Mouse (Mus musculus) forebrain, embryonic 11.5 days (tissue): ENCODE results near the gene Hcar2. TPM values are rescaled to one million over a fixed set of nuclear protein-coding genes. Genes with fewer than 3 reads are reported as not detected.

Experiments
- ATAC-seq: fragments of 200-750 bp; cut with Nextera tagmentation; replicated peaks from 2 replicates; pipeline ENCODE4 v1.8.0; 2017; ENCODE audit warnings: moderate TSS enrichment; ENCODE audit not compliant: low FRiP score
- DNase-seq: peaks from one replicate; pipeline ENCODE4 v3.0.0-alpha.2; 2017; ENCODE audit warnings: low spot score
- H3K27ac ChIP-seq: fragments of 300-500 bp; sonication (generic); 2 replicates; pipeline ENCODE4 v1.5.1; 2014; ENCODE audit warnings: low read depth, low read length
- H3K27me3 ChIP-seq: fragments of 300-500 bp; sonication (generic); 2 replicates; pipeline ENCODE4 v1.6.1; 2014; ENCODE audit warnings: mild to moderate bottlenecking, low read length, mixed read lengths; ENCODE audit not compliant: control insufficient read depth, insufficient read depth
- H3K36me3 ChIP-seq: fragments of 300-500 bp; sonication (generic); 2 replicates; pipeline ENCODE4 v1.6.1; 2014; ENCODE audit warnings: mild to moderate bottlenecking, low read length, moderate library complexity, mixed read lengths; ENCODE audit not compliant: control insufficient read depth, insufficient read depth
- H3K4me1 ChIP-seq: fragments of 300-500 bp; sonication (generic); replicated peaks from 2 replicates; pipeline ENCODE4 v1.6.1; 2014; ENCODE audit warnings: low read length, mixed read lengths; ENCODE audit not compliant: control insufficient read depth, insufficient read depth
- H3K4me2 ChIP-seq: fragments of 300-500 bp; sonication (generic); 2 replicates; pipeline ENCODE4 v1.6.1; 2014; ENCODE audit warnings: low read depth, mild to moderate bottlenecking, low read length, moderate library complexity, mixed read lengths; ENCODE audit not compliant: severe bottlenecking
- H3K4me3 ChIP-seq: fragments of 300-500 bp; sonication (generic); 2 replicates; pipeline ENCODE4 v1.5.1; 2014; ENCODE audit warnings: low read depth, low read length
- H3K9ac ChIP-seq: fragments of 300-500 bp; sonication (generic); 2 replicates; pipeline ENCODE4 v1.6.1; 2014; ENCODE audit warnings: low read length
- H3K9me3 ChIP-seq: fragments of 300-500 bp; sonication (generic); 2 replicates; pipeline ENCODE4 v1.6.1; 2016; ENCODE audit warnings: low read length, mixed read lengths; ENCODE audit not compliant: control insufficient read depth
- WGBS: fragments of 180-500 bp; shearing (Covaris S2); extraction: QIAGEN DNeasy Blood & Tissue Kit; methylation state at CpG from one replicate; pipeline ENCODE4 v1.1.7; 2014; 5-methylcytosine and 5-hydroxymethylcytosine counted together
- polyA plus RNA-seq: library from polyadenylated mRNA; unstranded; fragments of >200 nt; fragmentation: Nextera tagmentation; extraction: Ambion mirVana; gene quantifications from 2 replicates; pipeline ENCODE4 v1.2.1, GENCODE M21; 2014

Hcar2 gene
- polyA plus RNA-seq, 1 experiment from 2014 or later, result not detected

GRCm38 (mm10) chr5:123878056-123878455, 12.8 kb upstream of the Hcar2 start:
- Histone ChIP-seq H3K9me3 (no peaks in the 10 kb centered on the region), H3K36me3 (no peaks in the 10 kb centered on the region), H3K27me3 (no peaks in the 10 kb centered on the region), H3K27ac (no peak overlapping the region), H3K4me2 (no peak overlapping the region), H3K4me1 (no peaks in the 10 kb centered on the region), H3K4me3 (no peak overlapping the region), H3K9ac (no peak overlapping the region)
- no peak for DNase-seq
- 67% methylated on average over 14 of the region's 14 CpGs for WGBS
- ATAC-seq, result no peak

- Histone ChIP-seq H3K36me3 (no peaks in the 10 kb centered on the region), H3K27ac (no peak overlapping the region), H3K27me3 (no peaks in the 10 kb centered on the region), H3K9me3 (no peaks in the 10 kb centered on the region), H3K4me2 (no peak overlapping the region), H3K4me3 (no peak overlapping the region), H3K4me1 (no peaks in the 10 kb centered on the region), H3K9ac (no peak overlapping the region)
- 94% methylated on average over 5 of the region's 5 CpGs for WGBS
- no peak for DNase-seq
- no peak for ATAC-seq
These were observed 8.9 kb upstream of the Hcar2 start for GRCm38 (mm10) chr5:123874177-123874576.

GRCm38 (mm10) chr5:123869615-123870014, 4.3 kb upstream of the Hcar2 start:
- H3K9ac ChIP-seq, result no peak overlapping the region
- no peaks in the 10 kb centered on the region for H3K27me3 ChIP-seq
- no peak overlapping the region for H3K4me2 ChIP-seq
- ATAC-seq (no peak), DNase-seq (peak; percentile 1)
- no peaks in the 10 kb centered on the region for H3K36me3 ChIP-seq
- H3K4me3 ChIP-seq, result no peak overlapping the region
- H3K4me1 ChIP-seq, result no peaks in the 10 kb centered on the region
- WGBS, result 76% methylated on average over 4 of the region's 4 CpGs
- no peaks in the 10 kb centered on the region for H3K9me3 ChIP-seq
- H3K27ac ChIP-seq, result no peak overlapping the region

DNA sequence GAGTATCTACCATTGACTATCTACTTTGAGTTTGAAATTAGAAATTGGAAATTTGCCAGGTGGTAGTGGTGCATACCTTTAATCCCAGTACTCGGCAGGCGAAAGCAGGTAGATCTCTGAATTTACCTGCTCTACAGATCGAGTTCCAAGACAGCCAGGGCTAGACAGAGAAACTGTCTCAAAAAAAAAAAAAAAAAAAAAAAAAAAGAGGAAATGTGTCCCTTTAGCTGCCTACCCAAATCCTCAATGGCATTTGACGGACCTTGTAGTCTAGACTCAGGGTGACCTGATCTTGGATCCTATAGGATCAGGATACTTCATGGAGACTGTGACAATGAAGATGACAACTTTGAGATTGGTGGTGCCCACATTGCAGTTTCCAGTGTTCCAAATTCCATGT, 1.2 kb upstream of the Hcar2 start:
- Histone ChIP-seq H3K36me3 (no peaks in the 10 kb centered on the region), H3K4me2 (no peak overlapping the region), H3K27ac (no peak overlapping the region), H3K9ac (no peak overlapping the region), H3K27me3 (no peaks in the 10 kb centered on the region), H3K4me3 (no peak overlapping the region), H3K4me1 (no peaks in the 10 kb centered on the region), H3K9me3 (no peaks in the 10 kb centered on the region)
- WGBS, result 87% methylated on average over 4 of the region's 4 CpGs
- ATAC-seq (no peak), DNase-seq (no peak)

GRCm38 (mm10) chr5:123863934-123864333, 1.4 kb downstream of the Hcar2 start:
- Histone ChIP-seq H3K27ac (no peak overlapping the region), H3K4me3 (no peak overlapping the region), H3K9me3 (no peaks in the 10 kb centered on the region), H3K27me3 (no peaks in the 10 kb centered on the region), H3K4me1 (no peaks in the 10 kb centered on the region), H3K9ac (no peak overlapping the region), H3K36me3 (no peaks in the 10 kb centered on the region), H3K4me2 (no peak overlapping the region)
- DNase-seq (no peak), ATAC-seq (no peak)
- 91% methylated on average over 14 of the region's 14 CpGs for WGBS

- Histone ChIP-seq H3K36me3 (no peaks in the 10 kb centered on the region), H3K27me3 (no peaks in the 10 kb centered on the region), H3K4me2 (no peak overlapping the region), H3K27ac (no peak overlapping the region), H3K9ac (no peak overlapping the region), H3K4me3 (no peak overlapping the region), H3K4me1 (no peaks in the 10 kb centered on the region), H3K9me3 (no peaks in the 10 kb centered on the region)
- ATAC-seq (no peak), DNase-seq (no peak)
- WGBS, result 86% methylated on average over 15 of the region's 15 CpGs
These were observed 2.6 kb downstream of the Hcar2 start for GRCm38 (mm10) chr5:123862374-123863350.

DNA sequence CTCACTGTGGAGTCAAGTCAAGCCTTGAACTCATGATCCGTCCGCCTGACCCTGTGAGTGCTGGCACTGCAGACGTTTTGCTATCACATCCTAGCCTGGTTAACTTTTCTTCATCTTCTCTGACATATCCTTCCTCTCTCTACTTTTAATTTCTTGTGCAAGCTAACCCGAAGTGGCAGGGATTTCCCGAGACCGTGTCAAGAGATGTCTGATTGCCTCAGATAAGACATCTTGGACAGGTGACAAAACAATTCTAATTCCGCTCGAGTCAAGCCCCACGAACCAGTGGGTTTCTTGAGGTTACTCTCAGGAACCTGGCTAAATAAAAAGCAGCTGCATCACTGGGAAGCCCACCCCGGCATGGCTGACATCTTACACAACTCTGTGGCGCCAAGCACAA, 6.5 kb downstream of the Hcar2 start:
- Histone ChIP-seq H3K27ac (no peak overlapping the region), H3K9me3 (no peaks in the 10 kb centered on the region), H3K9ac (no peak overlapping the region), H3K4me2 (no peak overlapping the region), H3K4me3 (no peak overlapping the region), H3K4me1 (no peaks in the 10 kb centered on the region), H3K36me3 (no peaks in the 10 kb centered on the region), H3K27me3 (no peaks in the 10 kb centered on the region)
- ATAC-seq, result no peak
- no peak for DNase-seq
- WGBS, result 88% methylated on average over 11 of the region's 11 CpGs

DNA sequence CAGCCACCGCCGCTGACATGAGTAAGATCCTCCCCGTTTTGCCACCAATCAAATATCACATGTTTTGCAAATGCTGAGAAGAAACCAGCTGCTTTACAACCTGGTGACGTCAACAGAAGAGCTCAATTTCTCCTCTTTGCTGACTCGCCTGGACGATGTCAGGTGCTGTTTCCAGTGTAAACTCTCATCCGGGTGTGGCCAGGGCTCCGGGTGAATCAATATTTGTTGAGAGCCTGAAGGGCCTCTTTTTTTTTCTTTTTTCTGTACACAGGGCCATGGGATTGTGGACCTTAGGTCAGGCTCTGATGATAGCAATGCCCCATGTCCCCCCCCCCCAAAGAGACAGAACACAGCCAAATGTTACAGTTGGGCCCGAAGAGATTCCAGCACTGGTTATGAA, 10.8 kb downstream of the Hcar2 start:
- Histone ChIP-seq H3K27ac (no peak overlapping the region), H3K4me2 (no peak overlapping the region), H3K9ac (no peak overlapping the region), H3K9me3 (no peaks in the 10 kb centered on the region), H3K36me3 (no peaks in the 10 kb centered on the region), H3K27me3 (no peaks in the 10 kb centered on the region), H3K4me3 (no peak overlapping the region), H3K4me1 (no peaks in the 10 kb centered on the region)
- ATAC-seq, result no peak
- 88% methylated on average over 9 of the region's 9 CpGs for WGBS
- no peak for DNase-seq
